Mouse (Mus musculus): ENCODE measurements around the gene Mrtfa. TPM values are rescaled to one million over a fixed set of nuclear protein-coding genes. Genes with fewer than 3 reads are reported as not detected.

Gene Mrtfa
- polyA plus RNA-seq, 1 experiment from 2014 or later = 14.7 TPM

DNA sequence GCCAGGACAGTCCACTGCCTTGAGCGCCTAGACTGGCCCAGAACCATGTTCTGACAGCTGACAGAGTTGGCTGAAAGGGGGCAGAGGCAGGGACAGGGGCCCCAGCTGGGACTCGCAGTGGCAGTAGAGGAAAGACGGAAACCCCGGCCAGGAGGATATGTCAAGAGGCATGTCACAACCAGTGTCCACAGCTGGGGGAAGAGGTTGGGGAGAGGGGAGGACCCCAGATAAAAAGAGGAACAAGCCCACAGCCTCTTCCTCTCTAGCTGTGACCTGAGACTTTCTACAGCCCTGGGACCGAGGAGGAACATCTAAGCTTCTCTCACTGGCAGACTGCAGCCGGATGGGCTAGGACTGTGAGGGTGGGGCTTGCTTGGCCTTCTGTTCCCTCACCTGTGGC, 169.2 kb downstream of the Mrtfa start:
- Histone ChIP-seq H3K4me2 (ENCODE audit: low read length) (no peak overlapping the region), H3K4me1 (ENCODE audit: control insufficient read depth in 2 of 2, insufficient read depth in 2 of 2, low read length in 2 of 2) (no peaks in the 10 kb centered on the region; a peak in 1 of 4 replicates), H3K4me3 (ENCODE audit: control insufficient read depth in 1 of 2, insufficient read depth in 1 of 2, low read depth in 1 of 2, low read length in 2 of 2) (no peak overlapping the region), H3K9me3 (ENCODE audit: control insufficient read depth, low read length) (no peaks in the 10 kb centered on the region), H3K27me3 (ENCODE audit: control insufficient read depth, insufficient read depth, low read length) (no peaks in the 10 kb centered on the region), H3K9ac (ENCODE audit: low read length) (no peak overlapping the region), H3K27ac (replicated peaks in 1 of 2; ENCODE audit: control insufficient read depth in 1 of 2, insufficient read depth in 1 of 2, low read depth in 2 of 2, low read length in 2 of 2) (no peak overlapping the region), H3K36me3 (ENCODE audit: control insufficient read depth, insufficient read depth, low read length) (peaks cover 52% of the 10 kb centered on the region)
- 0 out of 2 replicates have a peak, but pooled peaks have one; percentile 17 for ATAC-seq (ENCODE audit: insufficient number of reproducible peaks, insufficient read depth, low FRiP score, low read depth)
- 62% methylated on average over 6 of the region's 6 CpGs for whole genome bisulfite sequencing

DNA sequence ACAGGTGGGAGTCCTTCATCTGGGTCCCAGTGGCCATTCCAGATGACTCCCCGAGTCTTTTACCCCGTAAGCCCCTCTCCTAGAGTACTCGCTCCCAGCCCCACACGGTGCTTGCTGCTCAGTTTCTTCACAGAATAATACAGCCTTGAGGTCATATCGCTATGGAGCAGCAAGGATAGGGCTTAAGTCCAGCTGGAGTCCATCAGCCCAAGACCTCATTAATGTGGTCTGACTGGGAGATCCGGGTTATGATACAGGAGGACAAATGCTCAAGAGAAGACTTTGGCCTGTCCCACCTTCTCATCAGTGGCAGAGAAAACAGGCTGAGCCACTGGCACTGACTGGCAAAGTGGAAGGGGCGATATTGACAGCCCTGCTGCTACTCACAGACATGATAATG, 173.2 kb downstream of the Mrtfa start:
- H3K36me3 ChIP-seq (ENCODE audit: control insufficient read depth, insufficient read depth, low read length) = peaks cover 86% of the 10 kb centered on the region
- no peak for ATAC-seq (ENCODE audit: insufficient number of reproducible peaks, insufficient read depth, low FRiP score, low read depth)
- H3K27ac ChIP-seq (replicated peaks in 1 of 2; ENCODE audit: control insufficient read depth in 1 of 2, insufficient read depth in 1 of 2, low read depth in 2 of 2, low read length in 2 of 2) = no peak overlapping the region
- H3K4me3 ChIP-seq (ENCODE audit: control insufficient read depth in 1 of 2, insufficient read depth in 1 of 2, low read depth in 1 of 2, low read length in 2 of 2) = no peak overlapping the region
- no peaks in the 10 kb centered on the region; a peak in 1 of 4 replicates for H3K4me1 ChIP-seq (ENCODE audit: control insufficient read depth in 2 of 2, insufficient read depth in 2 of 2, low read length in 2 of 2)
- H3K27me3 ChIP-seq (ENCODE audit: control insufficient read depth, insufficient read depth, low read length) = no peaks in the 10 kb centered on the region
- H3K9ac ChIP-seq (ENCODE audit: low read length) = no peak overlapping the region
- H3K4me2 ChIP-seq (ENCODE audit: low read length) = no peak overlapping the region
- WGBS = 85% methylated on average over 7 of the region's 7 CpGs
- H3K9me3 ChIP-seq (ENCODE audit: control insufficient read depth, low read length) = no peaks in the 10 kb centered on the region

DNA sequence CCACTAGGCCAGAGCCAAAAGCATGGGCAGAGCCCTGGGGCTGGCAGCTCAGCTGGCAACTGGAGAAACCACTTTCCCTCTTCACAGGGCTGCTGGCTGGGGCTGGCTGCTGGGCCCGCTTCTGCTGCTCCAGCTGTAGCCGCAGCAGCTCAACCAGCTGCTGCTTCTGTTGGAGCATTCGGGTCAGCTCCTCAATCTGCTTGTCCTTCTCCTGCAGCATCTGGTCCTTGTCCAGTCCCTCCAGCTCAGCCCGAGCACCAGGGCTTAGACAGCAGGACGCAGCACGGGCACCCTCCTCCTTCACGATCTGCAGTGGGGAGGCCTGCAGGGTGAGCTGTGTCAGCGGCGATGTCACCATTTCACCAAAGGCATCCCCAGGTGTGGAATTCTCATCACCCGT, 174.1 kb downstream of the Mrtfa start:
- ATAC-seq (ENCODE audit: insufficient number of reproducible peaks, insufficient read depth, low FRiP score, low read depth) = no peak
- peaks cover 90% of the 10 kb centered on the region for H3K36me3 ChIP-seq (ENCODE audit: control insufficient read depth, insufficient read depth, low read length)
- no peak overlapping the region for H3K4me2 ChIP-seq (ENCODE audit: low read length)
- no peak overlapping the region for H3K4me3 ChIP-seq (ENCODE audit: control insufficient read depth in 1 of 2, insufficient read depth in 1 of 2, low read depth in 1 of 2, low read length in 2 of 2)
- no peaks in the 10 kb centered on the region for H3K4me1 ChIP-seq (ENCODE audit: control insufficient read depth in 2 of 2, insufficient read depth in 2 of 2, low read length in 2 of 2)
- H3K27me3 ChIP-seq (ENCODE audit: control insufficient read depth, insufficient read depth, low read length) = no peaks in the 10 kb centered on the region
- H3K9me3 ChIP-seq (ENCODE audit: control insufficient read depth, low read length) = no peaks in the 10 kb centered on the region
- H3K27ac ChIP-seq (replicated peaks in 1 of 2; ENCODE audit: control insufficient read depth in 1 of 2, insufficient read depth in 1 of 2, low read depth in 2 of 2, low read length in 2 of 2) = no peak overlapping the region
- H3K9ac ChIP-seq (ENCODE audit: low read length) = no peak overlapping the region
- WGBS = 89% methylated on average over 10 of the region's 10 CpGs

DNA sequence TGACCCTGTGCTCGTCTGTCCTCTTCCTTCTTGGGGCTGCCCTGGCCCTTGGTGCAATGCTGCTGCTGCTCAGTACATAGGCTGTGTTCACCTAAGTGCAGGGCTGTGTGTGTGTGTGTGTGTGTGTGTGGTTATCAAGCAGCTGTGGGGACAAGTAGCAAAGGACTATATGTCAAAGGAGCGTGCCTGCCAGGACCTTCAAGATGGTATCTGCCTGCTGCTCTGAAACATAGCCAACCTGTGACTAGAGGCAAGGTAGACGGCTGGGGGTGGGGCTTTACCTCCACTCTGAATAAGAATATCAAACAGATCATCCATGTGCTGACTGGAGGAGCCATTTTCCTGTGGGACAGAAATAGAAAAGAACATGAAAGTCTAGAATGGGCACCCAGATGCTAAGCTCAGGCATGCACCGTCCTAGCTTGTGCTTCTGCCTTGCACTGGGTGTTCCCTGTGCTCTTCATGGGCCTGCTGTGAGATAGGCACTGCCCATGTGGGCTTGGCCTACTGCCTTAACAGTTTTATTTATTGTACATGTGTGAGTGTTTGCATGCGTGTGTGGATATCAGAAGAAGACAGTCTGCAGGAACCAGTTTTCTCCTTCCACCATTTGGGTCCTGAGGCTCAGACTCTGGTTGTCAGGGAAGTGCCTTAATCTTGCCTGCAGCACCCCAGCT, 175.4 kb downstream of the Mrtfa start:
- H3K27me3 ChIP-seq (ENCODE audit: control insufficient read depth, insufficient read depth, low read length) = no peaks in the 10 kb centered on the region
- H3K4me2 ChIP-seq (ENCODE audit: low read length) = no peak overlapping the region
- no peak overlapping the region for H3K4me3 ChIP-seq (ENCODE audit: control insufficient read depth in 1 of 2, insufficient read depth in 1 of 2, low read depth in 1 of 2, low read length in 2 of 2)
- no peaks in the 10 kb centered on the region for H3K4me1 ChIP-seq (ENCODE audit: control insufficient read depth in 2 of 2, insufficient read depth in 2 of 2, low read length in 2 of 2)
- no peak overlapping the region for H3K9ac ChIP-seq (ENCODE audit: low read length)
- 77% methylated on average over 5 of the region's 5 CpGs for WGBS
- H3K27ac ChIP-seq (replicated peaks in 1 of 2; ENCODE audit: control insufficient read depth in 1 of 2, insufficient read depth in 1 of 2, low read depth in 2 of 2, low read length in 2 of 2) = no peak overlapping the region
- H3K36me3 ChIP-seq (ENCODE audit: control insufficient read depth, insufficient read depth, low read length) = peaks cover 93% of the 10 kb centered on the region
- H3K9me3 ChIP-seq (ENCODE audit: control insufficient read depth, low read length) = no peaks in the 10 kb centered on the region
- no peak for ATAC-seq (ENCODE audit: insufficient number of reproducible peaks, insufficient read depth, low FRiP score, low read depth)

DNA sequence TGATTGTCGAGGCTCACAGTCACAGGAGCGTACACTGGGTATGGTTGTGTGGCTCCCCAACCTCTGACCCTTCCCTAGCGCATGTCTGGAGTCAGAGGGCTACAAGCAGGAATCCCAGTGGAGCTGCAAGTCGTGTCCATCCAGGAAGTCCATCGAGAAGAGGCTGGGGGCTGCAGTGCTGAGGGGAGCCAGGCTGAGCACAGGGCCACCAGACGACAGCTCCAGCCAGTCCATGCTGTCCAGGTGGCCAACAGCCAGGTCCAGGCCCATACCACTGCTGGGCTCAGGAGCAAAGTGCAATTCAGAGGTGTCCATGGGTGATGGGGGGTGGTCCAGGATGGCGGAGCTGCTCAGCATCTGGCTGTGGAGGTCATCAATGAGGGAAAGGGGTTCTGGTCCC, 177.4 kb downstream of the Mrtfa start:
- no peaks in the 10 kb centered on the region for H3K4me1 ChIP-seq (ENCODE audit: control insufficient read depth in 2 of 2, insufficient read depth in 2 of 2, low read length in 2 of 2)
- no peak overlapping the region for H3K4me3 ChIP-seq (ENCODE audit: control insufficient read depth in 1 of 2, insufficient read depth in 1 of 2, low read depth in 1 of 2, low read length in 2 of 2)
- no peak for ATAC-seq (ENCODE audit: insufficient number of reproducible peaks, insufficient read depth, low FRiP score, low read depth)
- 81% methylated on average over 7 of the region's 7 CpGs for WGBS
- no peak overlapping the region for H3K27ac ChIP-seq (replicated peaks in 1 of 2; ENCODE audit: control insufficient read depth in 1 of 2, insufficient read depth in 1 of 2, low read depth in 2 of 2, low read length in 2 of 2)
- no peaks in the 10 kb centered on the region for H3K9me3 ChIP-seq (ENCODE audit: control insufficient read depth, low read length)
- peaks cover 84% of the 10 kb centered on the region for H3K36me3 ChIP-seq (ENCODE audit: control insufficient read depth, insufficient read depth, low read length)
- no peaks in the 10 kb centered on the region for H3K27me3 ChIP-seq (ENCODE audit: control insufficient read depth, insufficient read depth, low read length)
- H3K4me2 ChIP-seq (ENCODE audit: low read length) = no peak overlapping the region
- H3K9ac ChIP-seq (ENCODE audit: low read length) = no peak overlapping the region

DNA sequence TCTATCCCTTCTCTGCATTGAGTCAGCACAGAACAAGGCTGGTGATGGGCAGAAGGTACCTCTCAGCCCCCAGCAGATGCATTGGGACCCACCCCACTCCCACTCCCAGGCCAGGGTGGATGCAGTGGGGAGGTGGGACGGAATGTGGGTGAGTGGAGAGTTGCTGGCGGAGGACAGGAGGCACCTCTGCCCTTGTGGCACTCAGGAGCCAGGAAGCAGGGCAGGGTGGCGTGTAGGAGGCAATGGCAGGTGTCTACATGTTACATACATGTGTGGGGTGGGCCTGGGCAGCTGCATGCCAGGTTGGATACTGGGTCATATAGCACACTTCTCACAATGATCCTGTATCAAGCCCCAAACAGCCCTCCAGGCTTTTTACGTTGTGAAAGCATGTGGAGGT, 178.2 kb downstream of the Mrtfa start:
- H3K9me3 ChIP-seq (ENCODE audit: control insufficient read depth, low read length) = no peaks in the 10 kb centered on the region
- H3K4me1 ChIP-seq (ENCODE audit: control insufficient read depth in 2 of 2, insufficient read depth in 2 of 2, low read length in 2 of 2) = no peaks in the 10 kb centered on the region
- no peaks in the 10 kb centered on the region for H3K27me3 ChIP-seq (ENCODE audit: control insufficient read depth, insufficient read depth, low read length)
- WGBS = 79% methylated on average over 4 of the region's 4 CpGs
- no peak overlapping the region for H3K9ac ChIP-seq (ENCODE audit: low read length)
- H3K27ac ChIP-seq (replicated peaks in 1 of 2; ENCODE audit: control insufficient read depth in 1 of 2, insufficient read depth in 1 of 2, low read depth in 2 of 2, low read length in 2 of 2) = no peak overlapping the region
- peaks cover 76% of the 10 kb centered on the region for H3K36me3 ChIP-seq (ENCODE audit: control insufficient read depth, insufficient read depth, low read length)
- H3K4me2 ChIP-seq (ENCODE audit: low read length) = no peak overlapping the region
- no peak for ATAC-seq (ENCODE audit: insufficient number of reproducible peaks, insufficient read depth, low FRiP score, low read depth)
- no peak overlapping the region for H3K4me3 ChIP-seq (ENCODE audit: control insufficient read depth in 1 of 2, insufficient read depth in 1 of 2, low read depth in 1 of 2, low read length in 2 of 2)

DNA sequence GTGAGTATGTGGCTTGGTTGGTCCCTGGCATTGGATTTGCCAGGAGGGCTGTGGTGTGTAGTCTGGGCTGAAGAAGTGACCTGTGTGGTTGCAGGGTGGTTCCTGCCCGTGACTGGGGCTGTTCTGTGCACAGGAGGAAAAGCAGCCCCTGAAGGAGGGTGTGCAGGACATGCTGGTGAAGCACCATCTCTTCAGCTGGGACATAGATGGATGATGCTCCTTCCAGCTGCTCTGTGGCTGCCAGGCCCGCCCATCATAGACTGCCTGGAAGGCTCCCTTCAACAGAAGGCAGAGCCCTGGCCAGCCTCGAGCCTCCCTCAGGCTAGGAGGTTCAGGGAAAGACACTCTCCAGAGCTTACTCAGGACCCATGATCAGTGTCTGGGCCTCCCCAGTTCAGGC, 179.0 kb downstream of the Mrtfa start:
- peaks cover 67% of the 10 kb centered on the region for H3K36me3 ChIP-seq (ENCODE audit: control insufficient read depth, insufficient read depth, low read length)
- no peak overlapping the region for H3K4me3 ChIP-seq (ENCODE audit: control insufficient read depth in 1 of 2, insufficient read depth in 1 of 2, low read depth in 1 of 2, low read length in 2 of 2)
- H3K4me1 ChIP-seq (ENCODE audit: control insufficient read depth in 2 of 2, insufficient read depth in 2 of 2, low read length in 2 of 2) = no peaks in the 10 kb centered on the region
- no peak overlapping the region for H3K27ac ChIP-seq (replicated peaks in 1 of 2; ENCODE audit: control insufficient read depth in 1 of 2, insufficient read depth in 1 of 2, low read depth in 2 of 2, low read length in 2 of 2)
- no peak overlapping the region for H3K4me2 ChIP-seq (ENCODE audit: low read length)
- no peaks in the 10 kb centered on the region for H3K27me3 ChIP-seq (ENCODE audit: control insufficient read depth, insufficient read depth, low read length)
- no peak for ATAC-seq (ENCODE audit: insufficient number of reproducible peaks, insufficient read depth, low FRiP score, low read depth)
- no peak overlapping the region for H3K9ac ChIP-seq (ENCODE audit: low read length)
- H3K9me3 ChIP-seq (ENCODE audit: control insufficient read depth, low read length) = no peaks in the 10 kb centered on the region
- 69% methylated on average over 3 of the region's 3 CpGs for WGBS

DNA sequence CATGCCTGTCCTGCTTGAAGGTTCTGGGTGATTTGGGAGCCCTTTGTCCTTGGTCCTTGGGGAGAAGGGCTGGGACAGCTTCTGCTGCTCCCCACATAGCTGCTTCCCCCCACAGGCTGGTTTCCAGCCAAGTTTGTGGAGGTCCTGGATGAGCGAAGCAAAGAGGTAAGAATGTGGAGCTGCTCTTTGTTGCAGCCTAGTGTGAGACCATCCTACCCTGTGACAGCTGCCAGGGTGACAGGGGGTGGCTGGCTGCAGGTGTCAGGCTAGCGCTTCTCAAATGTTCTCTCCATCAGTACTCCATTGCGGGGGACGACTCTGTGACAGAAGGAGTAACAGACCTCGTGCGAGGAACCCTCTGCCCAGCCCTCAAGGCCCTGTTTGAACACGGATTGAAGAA, 180.4 kb downstream of the Mrtfa start:
- H3K27me3 ChIP-seq (ENCODE audit: control insufficient read depth, insufficient read depth, low read length) = no peaks in the 10 kb centered on the region
- H3K4me3 ChIP-seq (ENCODE audit: control insufficient read depth in 1 of 2, insufficient read depth in 1 of 2, low read depth in 1 of 2, low read length in 2 of 2) = no peak overlapping the region
- ATAC-seq (ENCODE audit: insufficient number of reproducible peaks, insufficient read depth, low FRiP score, low read depth) = no peak
- H3K9ac ChIP-seq (ENCODE audit: low read length) = no peak overlapping the region
- H3K4me1 ChIP-seq (ENCODE audit: control insufficient read depth in 2 of 2, insufficient read depth in 2 of 2, low read length in 2 of 2) = no peaks in the 10 kb centered on the region
- no peak overlapping the region for H3K27ac ChIP-seq (replicated peaks in 1 of 2; ENCODE audit: control insufficient read depth in 1 of 2, insufficient read depth in 1 of 2, low read depth in 2 of 2, low read length in 2 of 2)
- H3K4me2 ChIP-seq (ENCODE audit: low read length) = no peak overlapping the region
- peaks cover 53% of the 10 kb centered on the region for H3K36me3 ChIP-seq (ENCODE audit: control insufficient read depth, insufficient read depth, low read length)
- 72% methylated on average over 7 of the region's 7 CpGs for WGBS
- H3K9me3 ChIP-seq (ENCODE audit: control insufficient read depth, low read length) = no peaks in the 10 kb centered on the region

All from heart, embryonic 14.5 days (tissue).